Mouse (Mus musculus): ENCODE data around the gene Slc7a7.

Slc7a7 gene

DNA sequence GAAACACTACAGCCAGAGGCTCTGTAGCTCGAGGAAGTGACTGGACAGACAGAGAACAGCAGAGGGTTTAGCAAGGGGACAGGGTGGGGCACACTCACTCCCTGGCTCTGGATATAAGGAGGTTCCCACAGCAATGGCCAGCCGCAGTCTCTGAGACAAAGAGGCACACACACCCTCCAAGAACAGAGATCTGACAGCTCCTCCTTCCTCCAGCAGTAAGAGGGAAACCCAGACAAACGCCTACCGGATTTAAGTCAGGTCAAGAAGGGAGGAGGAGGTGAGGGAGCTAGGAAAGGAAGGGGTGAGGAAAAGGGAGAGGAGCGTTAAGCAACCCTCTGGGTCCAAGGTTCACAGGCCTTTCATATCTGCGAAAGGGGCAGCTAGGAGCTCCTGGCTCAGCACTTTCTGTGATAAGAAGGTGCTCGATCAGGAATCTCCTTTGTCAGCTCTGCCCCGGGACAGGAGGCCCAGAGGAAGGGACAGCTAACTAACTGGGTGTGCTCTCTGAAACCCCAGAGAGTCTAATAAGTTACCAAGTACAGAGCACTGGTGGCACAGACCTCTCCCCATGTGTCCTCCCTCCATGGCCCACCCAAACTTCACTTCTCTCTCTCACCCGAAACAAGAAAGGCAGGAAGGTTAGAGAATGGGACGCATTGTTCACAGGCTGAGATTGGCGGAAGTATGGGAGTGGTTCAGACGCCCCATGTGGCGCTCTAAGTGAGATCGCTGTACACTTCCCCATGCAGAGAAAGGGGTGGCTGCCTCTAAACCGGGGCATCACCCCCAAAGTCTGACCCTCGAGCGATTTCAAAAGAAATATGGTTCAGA is 7.4 kb downstream of the Slc7a7 start:
- no peak for DNase-seq (ENCODE audit: low spot score)

- DNase-seq (ENCODE audit: low spot score) = no peak
These were observed 8.4 kb downstream of the Slc7a7 start for GRCm38 (mm10) chr14:54409057-54409645.

GRCm38 (mm10) chr14:54408336-54409056 is 9.1 kb downstream of the Slc7a7 start:
- DNase-seq (ENCODE audit: low spot score) = no peak

DNA sequence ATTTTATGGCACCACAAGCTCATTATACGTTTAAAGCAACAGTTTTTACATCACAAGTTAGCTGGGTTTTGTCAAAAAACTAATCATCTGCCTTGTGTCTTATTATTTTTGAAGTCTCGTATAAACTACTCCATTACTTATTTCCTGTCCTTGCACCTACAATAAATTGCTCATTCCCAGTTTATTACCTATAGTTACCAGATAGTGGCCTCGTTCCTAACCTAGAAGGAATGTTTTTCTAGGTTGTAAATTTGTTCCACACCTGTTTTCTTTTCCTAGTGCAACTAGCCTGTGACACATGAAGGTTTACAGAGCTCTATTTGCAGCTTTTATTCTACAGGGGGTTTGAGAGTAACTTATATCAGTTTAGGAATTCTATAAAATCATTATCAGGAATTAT is 15.9 kb downstream of the Slc7a7 start:
- no peak for DNase-seq (ENCODE audit: low spot score)

- DNase-seq (ENCODE audit: low spot score) = no peak
These were observed 18.6 kb downstream of the Slc7a7 start for GRCm38 (mm10) chr14:54398921-54399382.

DNA sequence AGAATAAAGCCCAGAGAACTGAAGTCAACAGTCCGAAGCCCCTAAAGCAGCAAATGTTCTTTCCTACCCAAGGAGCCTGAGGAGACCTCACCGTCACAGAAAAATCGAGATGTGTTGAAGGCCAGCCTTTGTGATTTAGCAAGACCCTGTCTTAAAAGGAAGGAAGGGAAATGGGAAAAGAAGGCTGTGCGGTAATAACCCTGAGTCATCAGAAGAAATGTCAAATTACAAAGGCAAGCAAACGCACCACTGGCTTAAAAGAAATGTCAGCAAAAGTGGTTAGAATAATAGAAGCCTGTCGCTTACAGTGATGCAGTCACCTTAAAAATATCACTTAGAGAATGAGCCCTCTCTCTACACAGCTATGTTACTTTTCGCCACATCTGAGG is 19.1 kb downstream of the Slc7a7 start:
- no peak for DNase-seq (ENCODE audit: low spot score)

GRCm38 (mm10) chr14:54397872-54398527 is 19.6 kb downstream of the Slc7a7 start:
- no peak for DNase-seq (ENCODE audit: low spot score)

DNA sequence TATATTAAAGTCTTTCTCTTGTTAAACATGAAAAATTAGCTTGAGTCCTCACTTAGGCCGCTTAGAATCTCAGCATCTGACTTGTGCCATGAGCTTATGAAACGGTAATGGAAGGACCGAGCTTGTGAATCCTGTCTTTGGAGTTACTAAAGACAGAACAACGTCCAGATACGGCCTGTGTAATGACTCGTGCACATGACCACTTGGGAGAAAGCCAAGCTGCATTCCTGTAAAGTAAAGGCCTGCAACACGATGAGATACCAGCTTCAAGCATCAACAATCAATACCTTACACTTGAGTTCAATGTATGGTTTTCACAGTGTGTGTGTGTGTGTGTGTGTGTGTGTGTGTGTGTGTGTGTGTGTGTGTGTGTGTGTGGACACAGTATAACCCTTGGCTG is 20.9 kb downstream of the Slc7a7 start:
- DNase-seq (ENCODE audit: low spot score) = no peak

GRCm38 (mm10) chr14:54394309-54394708 is 23.3 kb downstream of the Slc7a7 start:
- no peak for DNase-seq (ENCODE audit: low spot score)

GRCm38 (mm10) chr14:54393794-54394193 is 23.8 kb downstream of the Slc7a7 start:
- no peak for DNase-seq (ENCODE audit: low spot score)

DNA sequence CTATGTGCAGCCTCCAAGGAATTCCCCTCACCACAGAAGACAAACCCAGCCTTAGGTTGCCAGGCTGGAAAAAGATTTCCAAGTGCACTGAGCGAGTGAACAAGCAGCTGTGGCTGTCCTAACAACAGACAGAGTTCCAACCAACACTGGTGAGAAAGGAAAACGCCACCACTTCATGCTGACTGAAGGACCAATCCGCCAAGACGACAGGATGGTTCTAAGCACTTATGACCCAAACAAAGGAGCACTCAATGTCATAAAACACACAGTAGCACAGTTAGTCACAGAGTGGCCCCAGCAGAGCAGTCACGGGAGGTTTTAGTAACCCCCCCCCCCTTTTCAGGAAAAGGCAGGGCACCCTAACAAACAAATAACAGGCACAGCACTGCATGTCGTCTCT is 26.7 kb downstream of the Slc7a7 start:
- no peak for DNase-seq (ENCODE audit: low spot score)

GRCm38 (mm10) chr14:54387546-54387945 is 30.0 kb downstream of the Slc7a7 start:
- DNase-seq (ENCODE audit: low spot score) = no peak

DNA sequence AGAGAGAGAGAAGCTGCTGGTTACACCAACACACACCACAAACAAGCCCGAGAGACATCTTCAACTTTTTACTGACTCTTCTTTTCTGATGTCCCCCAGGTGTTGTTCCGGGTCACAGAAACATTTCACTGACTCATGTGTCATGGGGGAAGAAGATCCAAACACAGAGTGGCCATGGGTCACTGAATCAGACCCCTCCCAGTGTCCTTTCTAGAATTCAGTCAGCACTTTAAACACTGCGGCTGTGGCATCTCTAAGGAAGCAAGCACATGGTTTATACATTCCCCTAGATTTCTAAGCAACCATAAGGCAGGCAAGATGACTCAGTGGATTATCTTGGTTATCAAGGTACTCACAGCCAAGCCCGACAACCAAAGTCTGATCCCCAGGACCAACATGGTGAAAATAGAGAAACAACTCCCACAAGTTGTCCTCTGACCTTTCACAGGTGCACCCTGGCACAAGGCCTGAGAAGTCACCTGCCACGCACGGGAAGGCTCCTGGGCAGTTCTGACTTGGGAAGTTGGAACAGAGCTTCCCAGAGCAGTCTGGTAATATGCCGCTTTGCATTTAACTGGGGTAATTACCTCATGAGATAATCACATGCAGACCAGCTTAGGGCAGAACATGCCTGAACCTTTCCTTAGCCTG is 31.5 kb downstream of the Slc7a7 start:
- DNase-seq (ENCODE audit: low spot score) = no peak

GRCm38 (mm10) chr14:54384396-54384795 is 33.2 kb downstream of the Slc7a7 start:
- DNase-seq (ENCODE audit: low spot score) = no peak

DNA sequence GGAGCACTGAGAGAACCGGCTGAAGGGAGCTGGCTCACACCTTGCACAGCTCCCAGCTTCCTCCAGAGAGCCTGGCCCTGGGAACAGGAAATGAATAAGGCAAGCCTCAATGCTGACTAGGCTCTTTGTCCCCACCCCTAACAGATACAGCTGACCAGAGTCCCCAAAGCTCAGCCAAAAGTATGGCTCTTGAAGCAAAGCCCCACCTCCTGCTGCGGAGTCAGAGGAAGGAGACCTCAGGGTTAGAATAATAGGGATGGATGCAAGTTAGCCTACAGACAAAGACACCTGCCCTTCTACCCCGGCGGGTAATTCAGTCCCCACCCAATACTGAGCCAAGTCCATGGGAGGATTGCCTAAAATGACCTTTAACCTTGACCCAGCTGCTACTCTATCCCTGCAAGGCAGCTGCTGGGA is 34.2 kb downstream of the Slc7a7 start:
- no peak for DNase-seq (ENCODE audit: low spot score)

- no peak for DNase-seq (ENCODE audit: low spot score)
These were observed 34.9 kb downstream of the Slc7a7 start for GRCm38 (mm10) chr14:54382641-54383040.

- no peak for DNase-seq (ENCODE audit: low spot score)
These were observed 35.8 kb downstream of the Slc7a7 start for GRCm38 (mm10) chr14:54381816-54382215.

DNA sequence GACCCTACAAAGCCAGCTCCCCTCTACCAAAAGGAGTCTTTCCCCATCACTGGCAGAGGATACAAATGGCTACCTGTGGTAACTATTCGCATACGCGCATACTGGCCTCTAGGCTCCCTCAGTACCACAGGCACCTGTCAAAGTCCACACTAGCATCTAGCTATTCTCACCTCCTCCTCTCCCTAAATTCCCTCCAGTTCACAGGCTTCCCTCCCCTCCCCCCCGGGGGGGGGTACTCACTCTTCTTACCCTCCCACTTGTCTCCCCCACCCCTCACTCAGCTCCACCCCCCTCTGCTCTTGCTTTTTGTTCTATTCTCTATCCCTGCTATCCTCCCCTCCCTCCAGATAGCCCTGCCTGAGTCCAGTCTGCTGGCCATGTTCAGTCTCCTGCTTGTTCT is 37.0 kb downstream of the Slc7a7 start:
- DNase-seq (ENCODE audit: low spot score) = no peak

DNA sequence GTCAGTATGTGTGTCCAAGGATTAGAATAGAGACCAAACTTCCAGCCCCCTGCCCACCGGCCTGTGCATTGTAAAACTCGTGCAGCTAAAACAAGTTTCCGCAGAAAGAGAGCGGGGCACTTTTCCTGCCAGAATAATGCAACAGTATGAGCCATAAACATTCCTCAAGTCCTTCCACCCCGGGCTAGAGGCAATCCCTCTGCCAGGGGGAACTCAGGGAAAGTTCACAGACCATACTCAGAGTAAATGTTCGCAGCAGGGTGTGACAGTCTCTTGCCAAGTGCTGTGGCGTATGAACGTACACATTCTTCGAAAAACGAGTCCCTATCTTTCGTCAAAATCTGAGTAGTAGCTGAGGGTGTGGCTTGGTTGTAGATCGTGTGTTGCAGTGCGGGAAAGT is 38.0 kb downstream of the Slc7a7 start:
- no peak for DNase-seq (ENCODE audit: low spot score)

- no peak for DNase-seq (ENCODE audit: low spot score)
These were observed 40.4 kb downstream of the Slc7a7 start for GRCm38 (mm10) chr14:54377166-54377565.

- no peak for DNase-seq (ENCODE audit: low spot score)
These were observed 41.7 kb downstream of the Slc7a7 start for GRCm38 (mm10) chr14:54375916-54376315.

DNA sequence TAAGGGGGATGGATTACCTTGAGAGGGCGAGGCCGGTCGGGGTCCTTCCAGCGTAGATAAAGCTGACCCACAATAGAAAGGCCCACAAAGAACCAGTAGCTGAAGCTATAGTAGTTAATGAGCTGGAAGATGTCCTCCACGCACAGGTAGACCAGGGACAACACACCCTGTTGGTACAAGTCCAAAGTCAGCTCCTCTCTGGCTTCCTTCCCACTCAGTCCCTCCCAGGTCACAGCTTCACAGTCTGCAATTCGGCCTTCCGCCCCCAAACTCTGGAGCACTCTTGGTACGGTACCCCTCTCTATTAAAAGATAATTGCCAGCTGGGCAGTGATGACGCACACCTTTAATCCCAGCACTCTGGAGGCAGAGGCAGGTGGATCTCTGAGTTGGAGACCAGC is 44.7 kb downstream of the Slc7a7 start:
- no peak for DNase-seq (ENCODE audit: low spot score)
